Comparison of ENCODE assay signal across 32 mouse cellular contexts in genomic region chr13:109287465-109287864, GRCm38 (mm10).
"Had no signal": no experiment of that assay in that cellular context is flagged by ENCODE, and none has a peak within 500 bp of the region (broad histone marks: within the 10 kb centered on the region; RNA-seq: fewer than 3 reads in every experiment).

No protein-coding gene starts in this region.

- H3K9ac ChIP-seq: limb, embryonic 12.5 days; limb, embryonic 13.5 days; limb, embryonic 15.5 days; liver, embryonic 12.5 days; liver, embryonic 13.5 days; liver, embryonic 14.5 days; liver, embryonic 15.5 days; liver, postnatal 0 days; lung, embryonic 14.5 days; lung, embryonic 15.5 days; midbrain, embryonic 12.5 days; midbrain, embryonic 13.5 days; midbrain, embryonic 15.5 days; neural tube, embryonic 12.5 days; neural tube, embryonic 13.5 days had no signal

- H3K9me3 ChIP-seq: limb, embryonic 10.5 days; limb, embryonic 12.5 days; limb, embryonic 13.5 days; limb, embryonic 15.5 days; liver, embryonic 12.5 days; liver, embryonic 13.5 days; liver, embryonic 15.5 days; lung, embryonic 15.5 days; megakaryocyte, embryonic 14.5 days; midbrain, embryonic 10.5 days; midbrain, embryonic 12.5 days; midbrain, embryonic 13.5 days; midbrain, embryonic 15.5 days; neural tube, embryonic 12.5 days; neural tube, embryonic 13.5 days had no signal

- H3K27ac ChIP-seq: limb, embryonic 10.5 days; limb, embryonic 12.5 days; limb, embryonic 13.5 days; limb, embryonic 15.5 days; liver, embryonic 12.5 days; liver, embryonic 13.5 days; liver, embryonic 14.5 days; liver, embryonic 15.5 days; lung, embryonic 15.5 days; macrophage; midbrain, embryonic 10.5 days; midbrain, embryonic 12.5 days; midbrain, embryonic 13.5 days; midbrain, embryonic 15.5 days; neural tube, embryonic 12.5 days; neural tube, embryonic 13.5 days had no signal

- H3K36me3 ChIP-seq: limb, embryonic 10.5 days; limb, embryonic 12.5 days; limb, embryonic 13.5 days; limb, embryonic 15.5 days; liver, embryonic 12.5 days; liver, embryonic 13.5 days; liver, embryonic 15.5 days; lung, embryonic 15.5 days; midbrain, embryonic 10.5 days; midbrain, embryonic 12.5 days; midbrain, embryonic 13.5 days; midbrain, embryonic 15.5 days; neural tube, embryonic 12.5 days; neural tube, embryonic 13.5 days had no signal

- H3K4me3 ChIP-seq: limb, embryonic 10.5 days; limb, embryonic 12.5 days; limb, embryonic 13.5 days; limb, embryonic 15.5 days; liver, embryonic 12.5 days; liver, embryonic 13.5 days; liver, embryonic 15.5 days; lung, embryonic 15.5 days; megakaryocyte, embryonic 14.5 days; midbrain, embryonic 10.5 days; midbrain, embryonic 12.5 days; midbrain, embryonic 13.5 days; midbrain, embryonic 15.5 days; myocyte; neural tube, embryonic 12.5 days; neural tube, embryonic 13.5 days had no signal

- ATAC-seq: liver, embryonic 12.5 days; liver, postnatal 0 days; lung, postnatal 0 days; midbrain, embryonic 13.5 days; midbrain, embryonic 15.5 days; midbrain, embryonic 16.5 days had no signal

- H3K4me2 ChIP-seq: limb, embryonic 12.5 days; limb, embryonic 13.5 days; limb, embryonic 15.5 days; liver, embryonic 12.5 days; liver, embryonic 13.5 days; liver, embryonic 15.5 days; lung, embryonic 14.5 days; lung, embryonic 15.5 days; midbrain, embryonic 11.5 days; midbrain, embryonic 12.5 days; midbrain, embryonic 13.5 days; midbrain, embryonic 15.5 days; neural tube, embryonic 12.5 days; neural tube, embryonic 13.5 days had no signal

- H3K4me1 ChIP-seq: limb, embryonic 10.5 days; limb, embryonic 12.5 days; limb, embryonic 15.5 days; liver, embryonic 12.5 days; liver, embryonic 13.5 days; liver, embryonic 15.5 days; lung, embryonic 15.5 days; midbrain, embryonic 12.5 days; midbrain, embryonic 13.5 days; midbrain, embryonic 15.5 days; neural tube, embryonic 12.5 days; neural tube, embryonic 13.5 days had no signal

- H3K27me3 ChIP-seq: limb, embryonic 12.5 days; limb, embryonic 13.5 days; limb, embryonic 15.5 days; liver, embryonic 12.5 days; liver, embryonic 13.5 days; liver, embryonic 15.5 days; lung, embryonic 15.5 days; megakaryocyte, embryonic 14.5 days; midbrain, embryonic 12.5 days; midbrain, embryonic 13.5 days; midbrain, embryonic 15.5 days; neural tube, embryonic 12.5 days; neural tube, embryonic 13.5 days had no signal

- DNase-seq: left cerebral cortex, postnatal 4 days; liver; liver, embryonic 13.5 days; liver, postnatal 0 days; lung, adult 18-20 months; lung, adult 2 months; lung, embryonic 14.5 days; lung, postnatal 10 days; lung, postnatal 14 days; lung, postnatal 36 days; lung, postnatal 4 days; midbrain, embryonic 14.5 days had no signal
